Mouse (Mus musculus) right cerebral cortex, postnatal 36 days (tissue): ENCODE results near the gene Vnn3.

Source experiments
- DNase-seq, 2 experiments: peaks; one replicate each; pipeline ENCODE4 v3.0.0; 2022; ENCODE audit warnings: low spot score in 2 of 2, mixed read lengths in 1 of 2

Gene Vnn3

GRCm38 (mm10) chr10:23851228-23851912 is at the start of gene Vnn3:
Vnn3 (plus strand) TSS chr10:23851462.
- DNase-seq: no peak

DNA sequence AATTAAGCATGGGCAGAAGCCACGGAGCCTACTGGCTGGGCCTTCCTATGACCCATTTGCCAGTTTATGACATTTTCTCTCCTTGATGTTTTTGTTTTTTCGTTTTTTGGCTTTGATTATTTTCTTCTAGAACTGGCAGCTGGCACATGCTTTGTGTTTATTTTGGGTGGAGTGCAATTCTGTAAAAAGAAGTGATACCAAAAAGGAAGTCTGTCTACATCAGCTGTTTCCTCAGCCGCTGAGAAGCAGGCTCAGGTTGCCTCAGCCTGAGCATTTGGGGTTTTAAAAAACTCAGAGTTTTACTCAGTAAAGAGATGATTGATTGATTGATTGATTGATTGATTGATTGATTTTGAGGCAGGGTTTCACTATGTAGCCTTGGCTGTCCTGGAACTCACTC is 48.4 kb upstream of the Vnn3 start:
- DNase-seq: no peak

DNA sequence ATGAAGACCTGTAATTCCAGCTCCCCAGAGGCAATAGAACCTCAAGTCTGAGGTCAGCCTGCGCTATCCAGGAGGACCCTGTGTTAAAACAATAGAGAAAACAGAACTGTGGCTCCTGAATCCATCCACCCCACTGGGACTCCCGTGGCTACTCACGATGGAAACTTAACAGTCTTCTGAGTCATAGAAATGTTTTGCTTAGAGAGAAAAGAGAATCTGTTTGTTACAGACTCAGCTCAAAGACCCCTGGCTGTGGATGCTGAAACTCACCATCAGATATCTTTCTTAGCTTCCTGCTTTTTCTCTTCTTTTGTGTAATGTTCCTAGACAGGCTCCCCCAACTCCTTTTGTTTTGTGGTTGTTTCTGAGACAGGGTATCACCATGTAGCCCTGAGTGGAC is 46.6 kb upstream of the Vnn3 start:
- DNase-seq: no peak

DNA sequence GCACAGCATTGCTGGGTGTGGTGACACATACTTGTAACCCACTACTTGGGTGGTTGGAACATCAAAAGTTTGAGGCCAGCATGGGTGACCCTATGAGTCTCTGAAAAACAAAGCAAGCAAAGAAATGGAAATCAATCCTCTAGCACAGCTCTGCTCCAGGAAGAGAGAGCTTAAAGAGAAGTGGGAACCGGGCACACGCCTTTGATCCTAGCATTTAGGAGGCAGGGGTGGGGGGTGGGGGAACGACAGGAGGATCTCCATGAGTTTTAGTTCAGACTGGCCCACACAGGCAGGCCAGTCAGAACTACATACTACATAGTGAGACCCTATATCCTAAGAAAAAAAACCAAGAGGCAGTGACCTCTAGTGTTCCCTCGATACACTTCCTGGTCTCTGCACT is 45.1 kb upstream of the Vnn3 start:
- DNase-seq: no peak

DNA sequence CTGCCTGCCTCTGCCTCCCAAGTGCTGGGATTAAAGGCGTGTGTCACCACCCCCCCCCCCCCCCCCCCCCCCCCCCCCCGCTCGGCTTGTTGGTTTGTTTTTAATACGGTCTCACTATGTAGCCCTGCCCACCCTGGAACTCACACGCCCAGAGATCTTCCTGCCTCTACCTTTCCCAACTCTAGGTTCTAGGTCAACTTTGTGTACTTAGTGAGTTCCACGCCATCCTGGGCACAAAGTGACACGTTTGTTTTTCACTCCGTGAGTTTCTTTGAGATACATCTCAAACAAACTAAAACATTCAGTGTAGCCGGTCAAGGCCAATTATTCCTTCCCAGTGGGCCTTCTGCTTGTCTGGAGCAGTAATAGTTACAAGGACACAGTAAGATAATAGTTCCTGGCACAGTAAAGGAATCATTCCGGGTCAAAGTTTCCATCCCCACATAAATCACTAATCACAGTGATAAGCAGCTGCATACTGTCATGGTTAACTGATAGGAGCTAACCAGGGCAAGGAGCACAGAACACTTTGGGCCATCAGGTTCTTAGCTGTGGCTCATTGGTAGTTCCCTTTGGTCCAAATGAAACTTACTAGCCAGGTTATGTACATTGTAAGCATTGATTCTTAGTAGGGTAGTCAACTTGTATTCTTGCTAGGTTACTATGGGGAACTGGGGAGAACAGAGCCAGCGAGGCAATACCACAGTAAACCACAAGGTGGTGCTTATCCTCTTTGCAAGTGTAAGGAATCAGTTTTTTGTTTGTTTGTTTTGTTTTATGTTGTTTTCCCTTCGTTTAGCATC is 39.4 kb upstream of the Vnn3 start:
- peak; percentile 23 to 34 for DNase-seq

DNA sequence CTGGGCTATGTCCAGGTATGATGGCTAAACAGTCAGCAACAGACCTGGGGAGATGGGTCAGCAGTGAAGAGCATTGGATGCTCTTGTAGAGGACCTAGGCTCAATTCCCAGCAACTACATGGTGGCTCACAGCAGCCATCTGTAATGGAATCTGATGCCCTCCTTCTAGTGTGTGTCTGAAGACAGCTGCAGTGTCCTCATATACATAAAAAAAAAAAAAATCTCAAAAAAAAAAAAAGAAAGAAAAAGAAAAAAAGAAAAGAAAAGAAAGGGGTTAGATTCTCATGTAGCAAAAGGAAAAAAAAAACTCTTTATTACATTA is 38.9 kb upstream of the Vnn3 start:
- no peak for DNase-seq

- DNase-seq: no peak
These were observed 38.2 kb upstream of the Vnn3 start for GRCm38 (mm10) chr10:23812852-23813766.

DNA sequence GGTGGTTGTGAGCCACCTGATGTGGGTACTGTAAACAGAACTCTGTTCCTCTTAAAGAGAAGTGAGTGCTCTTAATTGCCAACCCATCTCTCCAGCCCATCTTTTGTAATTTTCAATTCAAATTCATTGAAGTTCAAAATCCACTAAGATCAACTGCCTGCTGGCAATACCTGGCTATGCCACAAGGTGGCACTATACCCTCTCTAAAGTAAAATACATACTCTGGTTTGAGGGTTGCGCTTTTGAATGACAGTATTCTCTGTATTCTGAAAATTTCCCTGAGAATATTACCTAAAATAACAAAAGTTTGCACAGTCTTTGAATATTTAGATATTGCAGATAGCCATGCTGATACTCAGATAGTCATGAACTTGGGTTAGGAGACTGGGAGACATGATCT is 36.1 kb upstream of the Vnn3 start:
- DNase-seq: peak; percentile 41 to 51

DNA sequence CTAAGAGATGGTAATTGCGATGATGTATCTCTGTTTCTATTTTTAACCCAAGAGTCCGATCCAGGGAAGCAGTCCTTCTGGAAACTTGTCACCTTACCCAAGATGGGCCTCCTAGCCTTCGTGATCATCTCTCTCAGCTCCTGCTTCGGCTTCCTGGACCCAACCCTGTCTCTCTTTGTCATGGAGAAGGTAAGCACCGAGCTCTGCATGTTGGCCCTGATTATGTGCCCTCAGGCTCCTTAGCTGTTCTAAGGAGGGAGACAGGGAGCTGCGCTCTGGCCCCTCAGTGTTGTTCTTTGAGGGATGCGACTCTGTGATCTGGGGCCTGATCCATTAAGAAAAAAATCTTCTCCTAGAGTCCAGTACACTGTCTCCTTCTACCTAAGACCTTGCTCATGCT is 35.0 kb upstream of the Vnn3 start:
- DNase-seq: no peak

GRCm38 (mm10) chr10:23826516-23826915 is 24.7 kb upstream of the Vnn3 start:
- no peak for DNase-seq

DNA sequence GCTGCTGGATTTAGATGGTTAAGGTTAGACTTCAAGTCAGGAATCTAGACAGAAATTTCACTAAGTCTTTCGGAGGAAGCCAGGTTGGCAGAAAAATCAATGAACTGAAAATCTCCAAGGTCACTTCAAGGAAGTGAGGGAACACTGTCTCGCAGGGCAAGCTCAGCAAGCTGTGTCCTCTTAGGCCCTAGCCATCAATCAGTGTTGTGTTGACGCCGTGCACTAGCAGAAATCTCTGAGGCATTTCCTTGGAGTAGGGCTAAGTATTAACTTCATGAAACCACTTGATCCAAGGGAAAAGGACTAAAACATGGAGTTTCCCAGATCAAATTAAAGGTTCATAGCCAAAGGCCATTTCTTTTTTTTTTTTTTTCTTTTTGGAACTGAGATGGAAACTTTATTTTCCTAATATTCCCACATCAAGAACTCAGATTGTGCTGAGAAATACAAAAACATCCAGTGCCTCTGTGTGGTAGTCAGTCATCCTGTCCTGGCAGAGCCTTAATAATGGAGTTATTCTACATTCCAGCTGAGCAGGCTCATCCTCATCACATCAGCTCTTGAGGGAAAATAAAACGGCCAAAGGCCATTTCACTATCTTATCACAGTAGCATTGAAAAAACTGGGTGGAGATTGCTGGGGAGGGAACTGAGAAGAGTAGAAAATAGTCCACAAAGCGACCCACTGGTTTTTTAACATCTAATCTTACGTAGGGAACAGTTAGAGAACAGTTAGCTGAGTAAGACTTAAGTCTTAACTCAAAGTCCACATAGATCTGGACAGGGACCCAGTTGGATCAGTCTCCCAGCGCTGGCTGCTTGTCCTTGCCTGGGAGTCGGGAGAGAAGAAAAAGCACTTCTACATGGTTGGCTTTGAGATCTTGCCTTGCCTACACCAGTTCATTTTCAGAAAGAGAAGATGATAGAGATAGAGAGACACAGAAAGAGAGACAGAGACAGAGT is 15.0 kb upstream of the Vnn3 start:
- DNase-seq: no peak

DNA sequence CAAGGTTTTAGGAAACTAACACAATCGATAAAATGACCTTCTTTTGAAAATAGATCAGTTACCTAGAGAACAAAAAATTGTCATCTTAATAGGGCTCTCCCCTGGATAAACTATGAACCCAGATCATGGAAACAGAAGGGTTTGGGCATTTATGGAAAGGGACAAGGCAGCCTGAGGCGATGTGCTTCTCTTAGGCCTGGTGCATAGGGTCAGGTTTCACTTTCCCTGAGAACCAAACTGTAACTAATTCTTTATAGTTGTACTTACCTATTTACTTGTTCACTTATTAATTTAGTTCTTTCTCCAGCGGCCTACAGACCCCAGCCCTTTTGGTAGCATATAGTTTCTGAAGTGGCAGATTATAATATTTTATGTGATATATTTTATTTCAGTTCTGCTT is 14.1 kb upstream of the Vnn3 start:
- no peak for DNase-seq

GRCm38 (mm10) chr10:23838910-23839309 is 12.4 kb upstream of the Vnn3 start:
- no peak for DNase-seq

DNA sequence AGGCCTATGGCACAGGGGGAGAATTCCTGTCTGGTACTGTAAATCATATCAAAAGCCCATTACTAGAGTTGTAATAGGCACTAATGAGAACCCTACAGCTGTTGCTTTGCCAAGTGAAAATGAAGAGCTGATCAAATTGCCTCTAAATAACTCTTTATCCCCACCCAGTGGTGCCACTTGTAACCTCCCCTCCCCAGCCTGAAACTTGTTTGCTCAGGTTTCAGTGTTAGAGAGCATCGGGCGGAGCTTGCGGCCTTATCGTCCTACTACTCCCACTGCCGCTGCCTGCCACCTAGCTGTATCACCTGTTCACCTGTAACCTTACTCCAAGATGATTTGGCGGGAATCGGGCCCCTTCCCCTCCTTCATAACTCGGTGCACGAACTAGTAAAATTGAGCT is 11.9 kb upstream of the Vnn3 start:
- no peak for DNase-seq

- DNase-seq: no peak
These were observed 10.8 kb upstream of the Vnn3 start for GRCm38 (mm10) chr10:23840496-23840895.

- no peak for DNase-seq
These were observed 834 bp downstream of the Vnn3 start for GRCm38 (mm10) chr10:23852096-23852495.

GRCm38 (mm10) chr10:23864362-23865312 is 13.4 kb downstream of the Vnn3 start:
- no peak for DNase-seq

DNA sequence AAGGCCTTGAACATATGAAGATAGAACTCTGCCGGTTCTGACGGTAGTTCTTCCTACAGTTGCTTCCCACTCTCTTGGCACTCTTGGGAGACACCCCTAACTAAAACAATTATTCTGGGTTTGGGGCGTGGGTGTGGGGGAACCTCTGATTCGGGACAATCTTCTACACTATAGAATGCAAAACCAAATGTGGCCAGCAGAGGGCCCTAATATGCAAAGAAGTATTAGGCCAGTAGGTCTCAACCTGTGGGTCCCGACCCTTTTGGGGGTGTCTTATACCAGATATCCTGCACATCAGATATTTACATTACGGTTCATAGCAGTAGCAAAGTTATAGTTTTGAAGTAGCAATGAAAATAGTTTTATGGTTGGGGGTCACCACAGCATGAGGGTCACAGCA is 29.4 kb downstream of the Vnn3 start:
- DNase-seq: no peak

DNA sequence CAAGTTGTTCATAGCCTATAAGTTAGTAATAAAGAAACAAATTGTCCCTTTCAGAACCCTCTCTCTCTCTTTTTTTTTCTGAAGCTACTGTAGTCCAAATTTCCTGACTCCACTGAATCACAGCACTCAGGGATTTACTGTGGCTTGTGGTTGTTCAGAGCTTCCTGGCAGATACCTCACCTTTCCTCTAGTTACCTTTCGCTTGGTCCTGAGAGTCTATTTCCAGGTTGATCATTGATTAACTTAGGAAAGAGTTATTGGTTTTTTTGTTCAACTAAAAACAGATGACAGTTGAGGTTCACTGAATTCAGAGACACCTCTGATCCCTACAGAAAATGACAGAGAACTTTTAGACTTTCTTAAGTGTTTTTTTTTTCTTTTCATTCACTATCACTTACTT is 33.6 kb downstream of the Vnn3 start:
- no peak for DNase-seq

GRCm38 (mm10) chr10:23886060-23886459 is 34.8 kb downstream of the Vnn3 start:
- no peak for DNase-seq
